Mouse (Mus musculus) myocyte (in vitro differentiated cells): Measurements from ENCODE around the gene Iqgap2.

Experiments used
- CEBPB ChIP-seq: IDR thresholded peaks from 2 replicates; pipeline ENCODE4 v1.6.1; 2011; ENCODE audit warnings: mild to moderate bottlenecking, moderate library complexity; ENCODE audit not compliant: poor library complexity, insufficient read depth, severe bottlenecking
- MAX ChIP-seq: IDR thresholded peaks from one replicate; pipeline ENCODE4 v1.6.1; 2011; ENCODE audit warnings: low read depth, mild to moderate bottlenecking, control low read depth
- MYOD1 ChIP-seq, 3 experiments: IDR thresholded peaks; one replicate each; pipeline ENCODE4 v1.6.1; 2011; ENCODE audit warnings: control low read depth in 2 of 3, low read depth in 2 of 3, mild to moderate bottlenecking in 2 of 3, moderate library complexity in 1 of 3; ENCODE audit not compliant: insufficient read length in 2 of 3, control insufficient read depth in 1 of 3
- MYOG ChIP-seq, 3 experiments: IDR thresholded peaks; one replicate each; pipeline ENCODE4 v1.6.1; 2011; ENCODE audit warnings: control low read depth in 2 of 3, low read depth in 2 of 3, mild to moderate bottlenecking in 2 of 3; ENCODE audit not compliant: insufficient read length in 2 of 3, control insufficient read depth in 1 of 3, insufficient read depth in 1 of 3
- POLR2A ChIP-seq: IDR thresholded peaks from one replicate; pipeline ENCODE4 v1.6.1; 2011; ENCODE audit warnings: low read depth, mild to moderate bottlenecking, control low read depth, moderate library complexity; ENCODE audit not compliant: insufficient read length
- SRF ChIP-seq: IDR thresholded peaks from one replicate; pipeline ENCODE4 v1.6.1; 2011; ENCODE audit warnings: low read depth; ENCODE audit not compliant: control insufficient read depth, insufficient read length
- TCF12 ChIP-seq: IDR thresholded peaks from one replicate; pipeline ENCODE4 v1.6.1; 2011; ENCODE audit warnings: mild to moderate bottlenecking, control low read depth; ENCODE audit not compliant: poor library complexity, insufficient read depth, severe bottlenecking
- TCF3 ChIP-seq: IDR thresholded peaks from one replicate; pipeline ENCODE4 v1.6.1; 2011; ENCODE audit warnings: low read depth, control low read depth; ENCODE audit not compliant: insufficient read length
- USF1 ChIP-seq: IDR thresholded peaks from one replicate; pipeline ENCODE4 v1.6.1; 2011; ENCODE audit warnings: low read depth, mild to moderate bottlenecking, control low read depth, moderate library complexity

DNA sequence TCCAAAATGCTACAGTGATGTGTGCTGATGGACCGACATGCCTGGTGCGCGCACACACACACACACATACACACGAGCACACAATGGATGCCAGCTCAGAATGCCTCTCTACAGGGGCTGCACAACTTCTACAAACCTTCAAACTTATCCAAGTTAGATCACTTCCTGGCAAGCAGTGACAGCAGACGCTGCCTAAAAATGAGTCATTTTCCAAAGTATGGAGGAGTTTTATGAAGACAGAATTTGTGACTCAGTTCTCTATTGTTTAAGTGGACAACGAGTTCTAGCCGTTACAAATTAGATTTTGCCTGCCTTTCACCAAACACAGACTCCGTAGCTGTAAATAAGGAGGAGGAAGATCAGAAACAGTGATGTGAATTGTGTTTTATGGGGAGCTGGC lies 97.4 kb downstream of the Iqgap2 start:
- TF ChIP-seq POLR2A, result no peak
- no peak for TF ChIP-seq MYOD1 (IDR thresholded peaks at IDR 0.05; ENCODE audit: control insufficient read depth in 1 of 3, insufficient read length in 2 of 3, low read depth in 2 of 3)
- TF ChIP-seq CEBPB, result no peak
- no peak for TF ChIP-seq SRF
- TF ChIP-seq TCF3, result no peak
- TF ChIP-seq MAX, result no peak
- no peak for TF ChIP-seq USF1
- no peak for TF ChIP-seq TCF12
- no peak for TF ChIP-seq MYOG (IDR thresholded peaks at IDR 0.05; ENCODE audit: control insufficient read depth in 1 of 3, insufficient read depth in 1 of 3, insufficient read length in 2 of 3, low read depth in 2 of 3)
